Mouse (Mus musculus) cerebellum, adult 2 months (tissue): ENCODE results near the gene Zfp473. TPM values are rescaled to one million over a fixed set of nuclear protein-coding genes. Genes with fewer than 3 reads are reported as not detected.

Experiments
- DNase-seq, 2 experiments: peaks; one replicate each; pipeline ENCODE4 v3.0.0; 2021
- H3K27ac ChIP-seq: fragments of 200-500 bp; 2 replicates; pipeline ENCODE4 v1.5.1; 2012; ENCODE audit warnings: low read length, control low read depth, inconsistent platforms; ENCODE audit not compliant: insufficient read depth
- H3K27me3 ChIP-seq: fragments of 200-500 bp; 2 replicates; pipeline ENCODE4 v1.6.1; 2012; ENCODE audit warnings: inconsistent platforms, mild to moderate bottlenecking, low read length, moderate library complexity; ENCODE audit not compliant: control insufficient read depth, insufficient read depth
- H3K4me1 ChIP-seq: fragments of 200-500 bp; 2 replicates; pipeline ENCODE4 v1.6.1; 2011; ENCODE audit warnings: low read length; ENCODE audit not compliant: control insufficient read depth, insufficient read depth
- H3K4me3 ChIP-seq: fragments of 200-500 bp; replicated peaks from 2 replicates; pipeline ENCODE3; 2011; ENCODE audit warnings: mild to moderate bottlenecking, low read depth, low read length, control low read depth; ENCODE audit not compliant: insufficient read depth
- CTCF ChIP-seq: fragments of 200-500 bp; IDR thresholded peaks from 2 replicates; pipeline ENCODE4 v1.5.1; 2011; ENCODE audit warnings: low read depth, mild to moderate bottlenecking, control low read depth, low read length, moderate library complexity, borderline replicate concordance; ENCODE audit not compliant: insufficient read depth
- POLR2A ChIP-seq: fragments of 200-500 bp; IDR thresholded peaks from 2 replicates; pipeline ENCODE4 v1.6.1; 2011; ENCODE audit warnings: low read length, control low read depth, borderline replicate concordance; ENCODE audit not compliant: insufficient read depth
- WGBS: fragments of 180-500 bp; shearing (Covaris S2); methylation state at CpG from one replicate; pipeline ENCODE4 v1.1.7; 2018; 5-methylcytosine and 5-hydroxymethylcytosine counted together
- polyA plus RNA-seq: library from polyadenylated mRNA; depleted of rRNA; stranded (reverse); fragments of >200 nt; gene quantifications from 2 replicates; pipeline ENCODE4 v1.2.3, GENCODE M21; 2012; rRNA removed

Zfp473 gene
- polyA plus RNA-seq, 1 experiment: 0.79 TPM

DNA sequence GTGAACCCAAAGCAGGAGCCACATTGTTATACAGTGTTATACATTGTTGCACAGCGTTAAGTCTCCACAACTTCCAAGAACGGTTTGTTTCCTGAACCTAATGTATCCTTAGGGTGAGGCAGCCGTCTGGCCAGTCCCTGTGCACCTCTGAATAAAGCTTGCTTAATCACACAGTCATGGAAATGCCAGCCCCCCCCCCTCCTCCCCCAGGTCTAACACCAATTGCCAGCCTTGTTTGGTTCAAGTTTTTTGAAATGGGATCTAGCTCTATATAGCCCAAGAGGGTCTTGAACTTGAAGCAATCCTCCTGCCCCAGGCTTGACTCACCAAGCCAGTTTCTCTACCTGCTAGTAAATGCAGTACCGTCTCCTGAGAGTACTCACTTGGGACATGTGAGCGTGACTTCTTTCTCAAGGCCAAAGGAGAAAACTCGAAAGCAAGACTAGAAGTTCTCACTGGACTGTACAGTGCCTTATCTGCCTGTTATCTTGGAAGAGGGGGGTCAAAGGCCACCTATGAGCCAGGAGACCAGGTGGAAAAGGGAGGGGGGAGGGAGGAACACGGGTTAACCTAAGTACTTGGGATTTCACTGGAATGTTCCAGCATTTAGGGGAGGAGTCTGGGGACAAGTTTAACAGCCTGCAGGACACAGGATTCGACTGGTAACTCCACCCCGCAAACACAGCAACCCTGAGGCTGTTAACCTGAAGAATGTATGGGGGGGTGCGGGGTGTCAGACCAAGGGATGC, 57.2 kb downstream of the Zfp473 start:
- Histone ChIP-seq H3K4me3 (no peak overlapping the region), H3K27me3 (no peaks in the 10 kb centered on the region), H3K4me1 (peaks cover 10% of the 10 kb centered on the region), H3K27ac (no peak overlapping the region)
- no peak for DNase-seq
- TF ChIP-seq POLR2A (no peak), CTCF (no peak)
- 76% methylated on average over 10 of the region's 10 CpGs for WGBS

DNA sequence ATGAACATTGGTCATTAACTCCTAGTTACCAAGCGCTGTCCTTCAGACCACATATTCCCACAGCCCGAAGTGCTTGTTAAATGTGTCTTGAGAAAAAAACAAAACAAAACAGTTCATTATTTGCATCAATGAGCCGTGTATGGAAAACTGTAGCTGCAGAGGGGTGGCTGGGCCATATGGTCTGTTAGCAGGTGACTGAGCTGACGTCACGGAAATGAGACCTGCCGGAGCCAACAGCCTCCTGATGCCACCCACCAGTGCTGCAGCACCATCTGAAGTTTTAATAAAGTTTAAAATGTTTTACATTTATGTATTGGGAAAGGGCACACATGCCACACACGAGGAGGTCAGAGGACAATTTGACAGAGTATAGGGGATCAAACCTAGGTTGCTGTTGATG, 61.5 kb downstream of the Zfp473 start:
- WGBS: 38% methylated on average over 7 of the region's 7 CpGs
- H3K4me3 ChIP-seq: no peak overlapping the region
- DNase-seq: peak; percentile 72 to 83
- no peak overlapping the region for H3K27ac ChIP-seq
- no peak for TF ChIP-seq CTCF
- TF ChIP-seq POLR2A: no peak
- no peaks in the 10 kb centered on the region for H3K27me3 ChIP-seq
- H3K4me1 ChIP-seq: no peaks in the 10 kb centered on the region; the same call in 1 of the 2 replicates

DNA sequence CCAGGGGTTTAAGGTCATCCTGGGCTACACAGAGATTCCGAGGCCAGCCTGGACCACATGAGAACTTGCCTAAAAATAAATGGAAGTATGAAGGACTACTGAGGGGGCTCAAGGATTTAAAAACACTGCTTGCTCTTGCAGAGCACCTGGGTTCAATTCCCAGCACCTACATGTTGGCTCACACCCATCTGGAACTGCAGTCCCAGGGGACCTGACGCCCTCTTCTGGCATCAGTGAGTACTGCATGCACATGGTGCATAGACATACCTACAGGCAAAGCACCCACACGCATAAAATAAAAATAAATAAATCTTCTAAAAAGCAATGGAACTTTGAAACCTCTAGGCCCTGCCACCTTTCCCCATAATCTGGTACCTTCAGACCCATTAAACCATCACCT, 62.0 kb downstream of the Zfp473 start:
- Histone ChIP-seq H3K4me3 (no peak overlapping the region), H3K4me1 (no peaks in the 10 kb centered on the region; the same call in 1 of the 2 replicates), H3K27ac (no peak overlapping the region), H3K27me3 (no peaks in the 10 kb centered on the region)
- TF ChIP-seq CTCF (peak; percentile 43; the same call in 1 of the 2 replicates), POLR2A (no peak)
- peak in 1 of 2 experiments; percentile 48 for DNase-seq
- 75% methylated on average over 3 of the region's 3 CpGs for WGBS

DNA sequence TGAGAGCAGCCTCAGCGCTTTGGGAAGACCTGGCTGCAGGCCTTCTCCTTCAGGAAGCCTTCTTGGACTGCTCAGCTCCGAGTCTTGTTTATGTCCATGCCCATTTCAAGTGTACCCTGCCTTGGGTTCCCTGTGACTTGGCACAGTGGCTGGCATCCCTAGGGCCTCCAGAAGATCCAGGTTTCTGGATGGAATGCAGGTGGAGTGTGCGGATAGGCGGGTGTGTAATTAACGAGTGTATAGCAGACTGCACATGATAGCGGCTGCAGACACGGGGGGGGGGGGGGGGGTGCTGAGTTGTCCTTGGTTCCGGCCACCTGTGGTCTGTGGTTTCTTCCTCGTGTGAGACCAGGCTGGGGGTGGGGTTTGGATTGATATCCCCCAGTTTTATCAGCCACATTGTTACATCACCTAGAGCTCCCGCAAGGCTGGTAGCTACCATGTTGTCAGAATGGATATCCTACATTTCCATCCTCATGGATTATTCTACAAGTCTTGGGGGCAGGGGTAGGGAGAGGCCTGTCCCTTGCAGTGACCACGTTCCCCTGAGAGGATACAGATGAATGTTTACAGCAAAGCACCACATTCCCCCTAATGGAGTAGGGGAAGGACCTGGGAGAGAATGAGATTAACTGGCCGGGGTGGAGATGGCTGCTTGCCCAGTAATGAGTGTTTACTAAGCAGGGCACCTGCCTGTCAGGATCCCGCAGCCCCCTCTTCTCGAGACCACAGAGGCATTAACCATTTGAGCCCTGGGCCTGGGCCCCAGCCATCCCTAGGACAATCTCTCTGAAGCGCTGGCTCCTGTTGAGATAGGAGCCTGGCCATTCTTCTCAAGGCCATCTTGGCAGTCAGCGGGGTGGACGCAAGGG, 65.1 kb downstream of the Zfp473 start:
- no peak for DNase-seq
- 50% methylated on average over 17 of the region's 17 CpGs for WGBS

DNA sequence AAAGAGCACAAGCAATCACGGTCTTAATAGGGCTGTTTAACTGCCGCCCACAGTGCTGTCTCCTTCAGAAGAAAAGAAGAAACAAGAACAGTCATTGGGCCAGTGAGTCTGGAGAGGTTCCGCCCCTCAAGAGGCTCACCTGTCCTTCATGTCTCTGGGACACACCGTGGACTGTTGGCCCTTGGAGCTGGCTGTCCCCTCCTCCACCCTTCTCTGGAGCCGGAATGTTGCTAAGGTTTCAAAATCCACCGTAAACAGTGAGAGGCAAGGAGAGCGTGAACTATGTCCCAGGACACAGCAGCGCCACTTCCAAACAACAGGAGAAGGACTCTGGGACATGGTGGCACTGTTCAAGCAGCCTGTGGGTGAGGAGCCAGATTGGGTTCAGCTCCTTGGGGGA, 67.2 kb downstream of the Zfp473 start:
- no peaks in the 10 kb centered on the region; the same call in 1 of the 2 replicates for H3K4me1 ChIP-seq
- H3K27me3 ChIP-seq: no peaks in the 10 kb centered on the region
- no peak overlapping the region for H3K4me3 ChIP-seq
- no peak overlapping the region for H3K27ac ChIP-seq
- TF ChIP-seq CTCF (no peak), POLR2A (no peak)
- DNase-seq: no peak
- WGBS: 81% methylated on average over 8 of the region's 8 CpGs

More for the DNA sequence above, 65.1 kb downstream of the Zfp473 start:
- TF ChIP-seq POLR2A (no peak), CTCF (no peak)
- Histone ChIP-seq H3K4me1 (no peaks in the 10 kb centered on the region; the same call in 1 of the 2 replicates), H3K27me3 (no peaks in the 10 kb centered on the region), H3K27ac (no peak overlapping the region), H3K4me3 (no peak overlapping the region)

Other genes starting within 250 kb of the Zfp473 start
- gene Mybpc2, start 226.4 kb downstream of the Zfp473 start, polyA plus RNA-seq: 0.14 and 0.18 TPM in 2 replicates
- gene Spib, start 219.0 kb downstream of the Zfp473 start, polyA plus RNA-seq: 0.16 and 0.19 TPM in 2 replicates
- gene Pold1, start 202.2 kb downstream of the Zfp473 start, polyA plus RNA-seq: 21.6 and 25.1 TPM in 2 replicates
- 106 and 109 TPM in 2 replicates for gene Nr1h2, start 197.1 kb downstream of the Zfp473 start, polyA plus RNA-seq
- gene Napsa, start 178.7 kb downstream of the Zfp473 start, polyA plus RNA-seq: 0.26 and 0.43 TPM in 2 replicates
- 368 and 423 TPM in 2 replicates for gene Kcnc3, start 160.4 kb downstream of the Zfp473 start, polyA plus RNA-seq
- gene Myh14, start 80.2 kb downstream of the Zfp473 start, polyA plus RNA-seq: 54.9 and 56.2 TPM in 2 replicates
- gene Izumo2, start 42.3 kb downstream of the Zfp473 start, polyA plus RNA-seq: not detected in 2 replicates
- 37.4 and 39.1 TPM in 2 replicates for gene Vrk3, start 2.6 kb downstream of the Zfp473 start, polyA plus RNA-seq
- 28.9 and 29.4 TPM in 2 replicates for gene Nup62, start 65.0 kb upstream of the Zfp473 start, polyA plus RNA-seq
- gene Il4i1, start 65.3 kb upstream of the Zfp473 start, polyA plus RNA-seq: 1.4 and 1.9 TPM in 2 replicates
- gene Atf5, start 65.6 kb upstream of the Zfp473 start, polyA plus RNA-seq: 19.6 and 23.8 TPM in 2 replicates
- gene Akt1s1, start 97.9 kb upstream of the Zfp473 start, polyA plus RNA-seq: 78.3 and 83.6 TPM in 2 replicates
- 119 and 123 TPM in 2 replicates for gene Tbc1d17, start 98.0 kb upstream of the Zfp473 start, polyA plus RNA-seq
- 38.3 and 46.7 TPM in 2 replicates for gene Pnkp, start 106.1 kb upstream of the Zfp473 start, polyA plus RNA-seq
- gene Ptov1, start 118.7 kb upstream of the Zfp473 start, polyA plus RNA-seq: 355 and 364 TPM in 2 replicates
- gene Med25, start 141.7 kb upstream of the Zfp473 start, polyA plus RNA-seq: 105 and 117 TPM in 2 replicates
- gene Fuz, start 145.0 kb upstream of the Zfp473 start, polyA plus RNA-seq: 29.0 and 31.9 TPM in 2 replicates
- 216 and 229 TPM in 2 replicates for gene Ap2a1, start 178.4 kb upstream of the Zfp473 start, polyA plus RNA-seq
- gene Tsks, start 192.2 kb upstream of the Zfp473 start, polyA plus RNA-seq: 0.16 and 0.40 TPM in 2 replicates
- 129 and 137 TPM in 2 replicates for gene Cpt1c, start 223.8 kb upstream of the Zfp473 start, polyA plus RNA-seq
- 225 and 227 TPM in 2 replicates for gene Prmt1, start 235.5 kb upstream of the Zfp473 start, polyA plus RNA-seq
- gene Irf3, start 246.6 kb upstream of the Zfp473 start, polyA plus RNA-seq: 126 and 130 TPM in 2 replicates
- 6.0 and 6.4 TPM in 2 replicates for gene Bcl2l12, start 247.7 kb upstream of the Zfp473 start, polyA plus RNA-seq